21 mouse cellular contexts compared by ENCODE assay signal in the genomic region with DNA sequence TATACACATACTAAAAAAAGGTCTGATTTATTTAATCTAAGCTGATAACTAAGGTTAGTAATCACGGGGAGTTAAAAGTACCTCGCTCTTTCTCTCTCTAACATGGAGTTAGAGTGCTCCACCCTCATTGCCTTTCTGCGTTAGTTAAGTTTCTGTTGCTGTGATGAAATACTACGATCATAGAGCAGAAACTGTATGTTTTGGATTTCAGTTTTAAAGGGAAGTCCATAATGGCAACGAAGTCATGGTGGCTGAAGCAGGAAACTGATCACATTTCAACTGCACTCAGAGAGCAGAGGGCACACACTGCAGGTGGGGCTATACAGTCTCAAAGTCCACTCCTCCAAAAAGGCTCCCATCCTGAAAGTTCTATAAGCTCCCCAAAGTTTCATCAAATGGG. TPM values are rescaled to one million over a fixed set of nuclear protein-coding genes. Genes with fewer than 3 reads are reported as not detected.
DNase-seq lines count a peak whose midpoint lies in the region; ATAC-seq and TF ChIP-seq lines count a peak whose summit lies in the region.
"Had no signal": no experiment of that assay in that cellular context is flagged by ENCODE, and none has a peak within 500 bp of the region (broad histone marks: within the 10 kb centered on the region; RNA-seq: fewer than 3 reads in every experiment).

No protein-coding gene starts in this region.

- H3K9me3 ChIP-seq in midbrain, embryonic 16.5 days (replicated peaks; ENCODE audit: control insufficient read depth, low read length, poor library complexity, severe bottlenecking) = no peaks in the 10 kb centered on the region
- H3K9me3 ChIP-seq: embryonic facial prominence, embryonic 10.5 days; embryonic facial prominence, embryonic 12.5 days; forebrain, embryonic 12.5 days; G1E had no signal

- DNase-seq in induced T-regulatory cell, adult 2 months (ENCODE audit: low read depth) = peak; percentile 43
- DNase-seq in kidney, postnatal 14 days = no peak
- no peak for DNase-seq in kidney, postnatal 4 days
- no peak for DNase-seq in adrenal gland, postnatal 14 days
- DNase-seq: cerebellum, adult 11-12 months; cerebellum, adult 2 months; cerebellum, adult 9-10 months; cerebellum, postnatal 10 days; cerebellum, postnatal 25 days had no signal

- no peak for TF ChIP-seq CTCF in bone marrow, adult 2 months (IDR thresholded peaks at IDR 0.05; ENCODE audit: control insufficient read depth, insufficient read depth, low read length)

- H3K9ac ChIP-seq in midbrain, embryonic 16.5 days (ENCODE audit: low read depth, low read length) = no peak overlapping the region
- H3K9ac ChIP-seq: embryonic facial prominence, embryonic 12.5 days; forebrain, embryonic 12.5 days had no signal

- H3K27ac ChIP-seq in bone marrow, adult 2 months (ENCODE audit: control insufficient read depth, insufficient read depth, low read depth, low read length, poor library complexity) = peak overlapping the region; percentile 19; the same call in 1 of the 2 replicates
- no peak overlapping the region for H3K27ac ChIP-seq in midbrain, embryonic 16.5 days (ENCODE audit: low read length)
- H3K27ac ChIP-seq: embryonic facial prominence, embryonic 10.5 days; embryonic facial prominence, embryonic 12.5 days; forebrain, embryonic 12.5 days had no signal

- TF ChIP-seq POLR2A in bone marrow, adult 2 months (IDR thresholded peaks at IDR 0.05; ENCODE audit: borderline replicate concordance, control insufficient read depth, low read depth, low read length) = no peak

- H3K4me1 ChIP-seq in bone marrow, adult 2 months (ENCODE audit: control insufficient read depth, insufficient read depth, low read length) = peaks cover 1% of the 10 kb centered on the region; the same call in 1 of the 2 replicates
- no peaks in the 10 kb centered on the region for H3K4me1 ChIP-seq in midbrain, embryonic 16.5 days (ENCODE audit: control insufficient read depth, insufficient read depth, low read length)
- H3K4me1 ChIP-seq: embryonic facial prominence, embryonic 10.5 days; embryonic facial prominence, embryonic 12.5 days; forebrain, embryonic 12.5 days had no signal

- 27% methylated on average over 5 of the region's 5 CpGs for WGBS in bone marrow, adult 2 months
- 89% methylated on average over 5 of the region's 5 CpGs for WGBS in midbrain, embryonic 16.5 days

- H3K36me3 ChIP-seq in midbrain, embryonic 16.5 days (ENCODE audit: control insufficient read depth, insufficient read depth, low read length) = peaks cover 7% of the 10 kb centered on the region; the same call in 1 of the 2 replicates
- H3K36me3 ChIP-seq: G1E had no signal

- H3K4me3 ChIP-seq in bone marrow, adult 2 months (replicated peaks; ENCODE audit: control insufficient read depth, low read depth, low read length) = peak overlapping the region; percentile 15
- no peak overlapping the region for H3K4me3 ChIP-seq in midbrain, embryonic 16.5 days (ENCODE audit: low read depth, low read length)
- H3K4me3 ChIP-seq: embryonic facial prominence, embryonic 10.5 days; embryonic facial prominence, embryonic 12.5 days; forebrain, embryonic 12.5 days had no signal

- peak; percentile 60 for ATAC-seq in megakaryocyte, adult 5-6 weeks (ENCODE audit: poor library complexity, severe bottlenecking)
- ATAC-seq in monocyte, adult 5-6 weeks (replicated peaks; ENCODE audit: insufficient number of reproducible peaks, low FRiP score, low TSS enrichment, poor library complexity, severe bottlenecking) = peak; percentile 59
- no peak for ATAC-seq in midbrain, embryonic 16.5 days
- ATAC-seq: activated CD4-positive, CD25-positive, alpha-beta regulatory T cell, adult 4 months; forebrain, embryonic 14.5 days; forebrain, embryonic 16.5 days; Patski had no signal

- no peak overlapping the region for H3K4me2 ChIP-seq in midbrain, embryonic 16.5 days (ENCODE audit: low read length)
- H3K4me2 ChIP-seq: embryonic facial prominence, embryonic 12.5 days; forebrain, embryonic 12.5 days had no signal

- no peaks in the 10 kb centered on the region for H3K27me3 ChIP-seq in midbrain, embryonic 16.5 days (ENCODE audit: control insufficient read depth, insufficient read depth, low read depth, low read length)
- H3K27me3 ChIP-seq: embryonic facial prominence, embryonic 12.5 days; forebrain, embryonic 12.5 days had no signal

RNA-seq across cellular contexts. Expression of a gene that starts 13.5 kb away (rescaled TPM):
- polyA plus RNA-seq in bone marrow, adult 2 months (2011; ENCODE audit: insufficient read depth, insufficient read length, low replicate concordance, missing spikeins) = 3.4 and 10.1 TPM in 2 replicates
- total RNA-seq in megakaryocyte, adult 5-6 weeks (2015) = 25.2 and 28.3 TPM in 2 replicates
- total RNA-seq in megakaryocyte, adult 5-6 weeks (2017) = 19.0 and 39.0 TPM in 2 replicates
- 94.6 to 125 TPM (median 116 TPM) in 3 replicates for total RNA-seq in monocyte, adult 5-6 weeks (2017)
- polyA plus RNA-seq in midbrain, embryonic 16.5 days (2015; fragmentation: Nextera tagmentation; extraction: Ambion mirVana) = 12.9 and 15.9 TPM in 2 replicates
- total RNA-seq in adrenal gland, postnatal 14 days (2021) = 9.1 and 12.5 TPM in 2 replicates
- polyA plus RNA-seq: G1E had no signal

RNA-seq across cellular contexts. Expression of a gene that starts 17.0 kb away (rescaled TPM):
- 2.1 and 3.3 TPM in 2 replicates for polyA plus RNA-seq in bone marrow, adult 2 months (2011; ENCODE audit: insufficient read depth, insufficient read length, low replicate concordance, missing spikeins)
- total RNA-seq in megakaryocyte, adult 5-6 weeks (2015) = 0.36 and 0.38 TPM in 2 replicates
- total RNA-seq in megakaryocyte, adult 5-6 weeks (2017) = 0.66 and 0.98 TPM in 2 replicates
- 0.11 to 1.2 TPM (median 1.1 TPM) in 3 replicates for total RNA-seq in monocyte, adult 5-6 weeks (2017)
- polyA plus RNA-seq in midbrain, embryonic 16.5 days (2015; fragmentation: Nextera tagmentation; extraction: Ambion mirVana) = 12.4 and 15.7 TPM in 2 replicates
- total RNA-seq in adrenal gland, postnatal 14 days (2021) = 7.7 and 7.9 TPM in 2 replicates
